Mouse (Mus musculus) mouse trophoblast stem cell (cell line): ENCODE measurements around the gene Gm13698.
"Not testable (repeated sequence)": the region's sequence is repeated elsewhere in the genome, so short reads cannot be mapped to it uniquely, and the experiment has no call there.

ENCODE experiments used
- in situ Hi-C, 2 experiments: fragments of 300-500 bp; cut with MseI, MboI; formaldehyde crosslinking; loops; 2 replicates in 1 of 2; 3 replicates in 1 of 2; pipeline ENCODE4 v1.15.1; 2025

The Gm13698 gene

DNA sequence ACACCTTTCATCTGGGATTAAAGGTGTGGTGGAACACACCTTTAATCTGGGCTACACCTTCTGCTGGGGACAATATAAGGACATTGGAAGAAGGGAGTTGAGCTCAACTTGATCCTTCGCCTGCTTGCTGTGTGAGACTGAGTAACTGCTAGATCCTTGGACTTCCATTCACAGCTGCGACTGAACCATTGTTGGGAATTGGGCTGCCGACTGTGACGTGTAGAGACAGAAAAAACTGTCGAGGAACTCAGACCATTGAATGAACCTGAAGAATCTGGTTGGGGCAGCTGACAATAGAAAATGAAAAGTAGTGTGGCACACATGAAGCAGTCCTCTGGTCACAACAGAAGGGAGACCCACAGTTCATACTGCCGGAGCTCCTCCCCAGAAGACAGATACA, at the start of gene Gm13698:
Gene Gm13698 (plus strand): TSS at position 301 of the 400 bp plus-strand sequence.
- in situ Hi-C loops = not testable (repeated sequence)

DNA sequence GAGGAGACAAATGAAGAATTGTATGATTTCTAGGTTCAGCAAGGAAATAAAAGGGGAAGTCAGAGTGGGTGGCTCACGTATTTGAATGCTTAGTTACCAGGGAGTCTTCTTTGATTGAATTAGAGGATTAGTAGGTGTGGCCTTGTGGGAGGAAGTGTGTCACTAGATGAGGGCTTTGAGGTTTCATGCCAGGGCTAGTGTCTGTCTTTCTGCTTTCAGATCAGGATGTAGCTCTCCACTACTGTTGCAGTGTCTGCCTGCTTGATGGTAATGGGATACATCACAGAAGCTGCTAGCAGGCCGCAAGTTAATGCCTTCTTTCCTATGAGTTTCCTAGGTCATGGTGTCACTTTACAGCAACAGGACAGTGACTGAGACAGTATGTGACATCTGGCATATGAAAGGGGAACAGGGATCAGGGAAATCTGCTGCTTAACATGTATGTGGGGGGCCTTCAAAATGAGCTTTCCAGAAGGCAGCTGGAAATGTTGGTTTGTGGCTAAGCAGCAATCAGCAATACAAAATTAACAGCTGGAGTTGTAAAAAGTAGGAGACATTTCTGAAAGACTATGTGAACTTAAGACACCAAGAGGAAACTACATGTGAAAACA, 25.9 kb upstream of the Gm13698 start:
- in situ Hi-C loops = no loop called here

DNA sequence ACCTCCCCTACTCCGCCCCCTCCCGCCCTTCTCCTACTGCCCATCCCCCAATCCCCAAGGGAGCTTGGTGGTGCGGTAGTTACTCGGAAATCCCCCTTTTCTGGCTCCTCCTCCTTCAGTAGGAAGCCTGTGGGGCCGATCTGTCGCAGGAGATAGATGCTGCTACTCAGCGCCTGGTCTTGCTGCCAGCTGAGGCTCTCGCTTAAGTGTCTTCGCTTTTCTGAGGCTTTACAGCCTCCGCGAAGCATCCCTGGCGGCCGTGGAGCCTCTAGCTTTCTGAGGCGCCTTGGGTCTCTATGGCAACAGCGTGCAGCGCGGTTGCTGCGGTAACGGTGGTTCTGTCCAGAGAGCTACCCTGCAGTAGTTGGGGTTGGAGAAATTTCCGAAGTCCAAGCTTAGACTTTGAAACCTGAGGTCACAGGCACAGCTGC, 14.5 kb upstream of the Gm13698 start, which contains the start of gene Zswim2:
Gene Zswim2 (minus strand): TSS at position 298 of the 431 bp plus-strand sequence.
- in situ Hi-C loops = no loop called here

DNA sequence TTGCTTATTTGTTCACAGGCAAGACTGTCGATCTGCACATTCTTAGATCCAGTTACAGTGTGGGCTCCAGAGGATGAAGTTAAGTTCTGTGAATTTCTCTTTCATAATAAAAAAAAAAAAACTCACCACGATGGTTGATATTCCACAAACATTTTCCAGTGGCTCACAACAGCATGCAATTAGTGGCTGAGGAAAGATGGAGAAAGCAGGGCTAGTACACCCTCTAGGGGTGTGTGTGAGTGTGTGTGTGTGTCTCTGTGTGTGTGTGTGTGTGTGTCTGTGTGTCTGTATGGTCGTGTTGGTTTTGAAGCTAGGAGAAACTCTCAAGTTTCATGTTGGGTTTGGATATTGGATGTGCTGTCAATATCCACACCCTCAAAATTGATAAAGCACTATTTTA, 14.1 kb upstream of the Gm13698 start:
- in situ Hi-C loops = no loop called here

DNA sequence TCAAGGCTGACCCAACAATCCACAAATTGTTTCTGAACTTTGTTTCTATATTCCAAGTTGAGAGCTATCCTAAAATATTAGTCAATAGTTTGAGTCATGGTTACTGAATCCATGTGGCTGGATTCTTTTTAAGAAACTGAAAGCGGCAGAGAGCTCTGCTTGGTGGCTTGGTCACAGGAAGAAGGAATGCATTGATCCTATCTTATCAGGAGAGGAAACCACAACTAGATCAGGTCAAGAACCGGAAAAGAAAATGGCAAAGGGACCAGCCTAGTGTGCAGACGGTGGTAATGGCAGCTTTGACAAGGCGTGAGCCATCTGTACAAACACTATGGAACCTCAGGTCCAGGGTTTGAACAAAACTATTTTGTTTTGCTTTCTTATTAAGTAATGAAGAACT, 13.7 kb upstream of the Gm13698 start:
- in situ Hi-C loops = no loop called here

DNA sequence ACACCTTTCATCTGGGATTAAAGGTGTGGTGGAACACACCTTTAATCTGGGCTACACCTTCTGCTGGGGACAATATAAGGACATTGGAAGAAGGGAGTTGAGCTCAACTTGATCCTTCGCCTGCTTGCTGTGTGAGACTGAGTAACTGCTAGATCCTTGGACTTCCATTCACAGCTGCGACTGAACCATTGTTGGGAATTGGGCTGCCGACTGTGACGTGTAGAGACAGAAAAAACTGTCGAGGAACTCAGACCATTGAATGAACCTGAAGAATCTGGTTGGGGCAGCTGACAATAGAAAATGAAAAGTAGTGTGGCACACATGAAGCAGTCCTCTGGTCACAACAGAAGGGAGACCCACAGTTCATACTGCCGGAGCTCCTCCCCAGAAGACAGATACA, 5.7 kb downstream of the Gm13698 start, which contains the start of gene Gm13693:
Gene Gm13693 (plus strand): TSS at position 301 of the 400 bp plus-strand sequence.
- in situ Hi-C loops = not testable (repeated sequence)

DNA sequence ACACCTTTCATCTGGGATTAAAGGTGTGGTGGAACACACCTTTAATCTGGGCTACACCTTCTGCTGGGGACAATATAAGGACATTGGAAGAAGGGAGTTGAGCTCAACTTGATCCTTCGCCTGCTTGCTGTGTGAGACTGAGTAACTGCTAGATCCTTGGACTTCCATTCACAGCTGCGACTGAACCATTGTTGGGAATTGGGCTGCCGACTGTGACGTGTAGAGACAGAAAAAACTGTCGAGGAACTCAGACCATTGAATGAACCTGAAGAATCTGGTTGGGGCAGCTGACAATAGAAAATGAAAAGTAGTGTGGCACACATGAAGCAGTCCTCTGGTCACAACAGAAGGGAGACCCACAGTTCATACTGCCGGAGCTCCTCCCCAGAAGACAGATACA, 11.5 kb downstream of the Gm13698 start, which contains the start of gene Gm13695:
Gene Gm13695 (plus strand): TSS at position 301 of the 400 bp plus-strand sequence.
- in situ Hi-C loops = not testable (repeated sequence)

DNA sequence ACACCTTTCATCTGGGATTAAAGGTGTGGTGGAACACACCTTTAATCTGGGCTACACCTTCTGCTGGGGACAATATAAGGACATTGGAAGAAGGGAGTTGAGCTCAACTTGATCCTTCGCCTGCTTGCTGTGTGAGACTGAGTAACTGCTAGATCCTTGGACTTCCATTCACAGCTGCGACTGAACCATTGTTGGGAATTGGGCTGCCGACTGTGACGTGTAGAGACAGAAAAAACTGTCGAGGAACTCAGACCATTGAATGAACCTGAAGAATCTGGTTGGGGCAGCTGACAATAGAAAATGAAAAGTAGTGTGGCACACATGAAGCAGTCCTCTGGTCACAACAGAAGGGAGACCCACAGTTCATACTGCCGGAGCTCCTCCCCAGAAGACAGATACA, 17.3 kb downstream of the Gm13698 start, which contains the start of gene Gm13696:
Gene Gm13696 (plus strand): TSS at position 301 of the 400 bp plus-strand sequence.
- in situ Hi-C loops = not testable (repeated sequence)

DNA sequence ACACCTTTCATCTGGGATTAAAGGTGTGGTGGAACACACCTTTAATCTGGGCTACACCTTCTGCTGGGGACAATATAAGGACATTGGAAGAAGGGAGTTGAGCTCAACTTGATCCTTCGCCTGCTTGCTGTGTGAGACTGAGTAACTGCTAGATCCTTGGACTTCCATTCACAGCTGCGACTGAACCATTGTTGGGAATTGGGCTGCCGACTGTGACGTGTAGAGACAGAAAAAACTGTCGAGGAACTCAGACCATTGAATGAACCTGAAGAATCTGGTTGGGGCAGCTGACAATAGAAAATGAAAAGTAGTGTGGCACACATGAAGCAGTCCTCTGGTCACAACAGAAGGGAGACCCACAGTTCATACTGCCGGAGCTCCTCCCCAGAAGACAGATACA, 23.1 kb downstream of the Gm13698 start, which contains the start of gene Gm13694:
Gene Gm13694 (plus strand): TSS at position 301 of the 400 bp plus-strand sequence.
- in situ Hi-C loops = not testable (repeated sequence)

DNA sequence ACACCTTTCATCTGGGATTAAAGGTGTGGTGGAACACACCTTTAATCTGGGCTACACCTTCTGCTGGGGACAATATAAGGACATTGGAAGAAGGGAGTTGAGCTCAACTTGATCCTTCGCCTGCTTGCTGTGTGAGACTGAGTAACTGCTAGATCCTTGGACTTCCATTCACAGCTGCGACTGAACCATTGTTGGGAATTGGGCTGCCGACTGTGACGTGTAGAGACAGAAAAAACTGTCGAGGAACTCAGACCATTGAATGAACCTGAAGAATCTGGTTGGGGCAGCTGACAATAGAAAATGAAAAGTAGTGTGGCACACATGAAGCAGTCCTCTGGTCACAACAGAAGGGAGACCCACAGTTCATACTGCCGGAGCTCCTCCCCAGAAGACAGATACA, 28.9 kb downstream of the Gm13698 start, which contains the start of gene Gm13697:
Gene Gm13697 (plus strand): TSS at position 301 of the 400 bp plus-strand sequence.
- in situ Hi-C loops = not testable (repeated sequence)

DNA sequence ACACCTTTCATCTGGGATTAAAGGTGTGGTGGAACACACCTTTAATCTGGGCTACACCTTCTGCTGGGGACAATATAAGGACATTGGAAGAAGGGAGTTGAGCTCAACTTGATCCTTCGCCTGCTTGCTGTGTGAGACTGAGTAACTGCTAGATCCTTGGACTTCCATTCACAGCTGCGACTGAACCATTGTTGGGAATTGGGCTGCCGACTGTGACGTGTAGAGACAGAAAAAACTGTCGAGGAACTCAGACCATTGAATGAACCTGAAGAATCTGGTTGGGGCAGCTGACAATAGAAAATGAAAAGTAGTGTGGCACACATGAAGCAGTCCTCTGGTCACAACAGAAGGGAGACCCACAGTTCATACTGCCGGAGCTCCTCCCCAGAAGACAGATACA, 34.8 kb downstream of the Gm13698 start, which contains the start of gene Gm13691:
Gene Gm13691 (plus strand): TSS at position 301 of the 400 bp plus-strand sequence.
- in situ Hi-C loops = not testable (repeated sequence)

DNA sequence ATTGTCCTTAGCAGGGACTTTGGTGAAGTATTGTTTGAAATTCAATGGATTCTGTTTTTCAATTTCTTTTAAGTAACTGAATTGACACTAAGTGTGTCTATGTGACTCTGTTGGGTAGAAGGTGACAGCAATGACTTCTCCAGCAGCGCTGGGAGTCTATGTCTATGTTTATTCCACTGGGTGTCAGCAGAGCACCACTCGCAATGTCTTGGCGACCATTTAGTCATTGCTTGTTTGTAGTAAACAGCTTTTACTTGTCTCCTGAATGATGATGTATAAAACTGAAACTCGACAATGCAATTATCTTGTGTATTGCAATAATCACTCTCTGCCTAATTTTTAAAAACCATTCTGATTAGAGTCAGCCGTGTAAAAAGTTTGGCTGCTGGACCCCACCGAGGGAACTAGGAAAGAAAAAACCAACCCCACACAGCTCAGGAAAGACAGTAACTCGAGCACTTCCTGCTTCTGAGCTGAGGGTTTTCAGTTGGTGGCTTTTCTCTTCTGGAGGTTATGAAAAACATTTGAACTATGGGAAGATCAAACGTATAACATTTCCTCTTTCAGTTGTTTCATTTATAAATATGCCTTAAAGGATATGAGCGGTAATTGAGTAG, 38.3 kb downstream of the Gm13698 start:
- in situ Hi-C loops = not testable (repeated sequence)

DNA sequence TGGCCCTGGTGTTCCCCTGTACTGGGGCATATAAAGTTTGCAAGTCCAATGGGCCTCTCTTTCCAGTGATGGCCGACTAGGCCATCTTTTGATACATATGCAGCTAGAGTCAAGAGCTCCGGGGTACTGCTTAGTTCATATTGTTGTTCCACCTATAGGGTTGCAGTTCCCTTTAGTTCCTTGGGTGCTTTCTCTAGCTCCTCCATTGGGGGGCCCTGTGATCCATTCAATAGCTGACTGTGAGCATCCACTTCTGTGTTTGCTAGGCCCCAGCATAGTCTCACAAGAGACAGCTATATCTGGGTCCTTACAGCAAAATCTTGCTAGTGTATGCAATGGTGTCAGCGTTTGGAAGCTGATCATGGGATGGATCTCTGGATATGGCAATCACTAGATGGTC, 39.0 kb downstream of the Gm13698 start:
- in situ Hi-C loops = not testable (repeated sequence)
